Mouse (Mus musculus) kidney, embryonic 15.5 days (tissue): ENCODE data around the gene Cep97. TPM values are rescaled to one million over a fixed set of nuclear protein-coding genes. Genes with fewer than 3 reads are reported as not detected.
"Not testable (repeated sequence)": the region's sequence is repeated elsewhere in the genome, so short reads cannot be mapped to it uniquely, and the experiment has no call there.

Experiments
- ATAC-seq: fragments of 200-750 bp; cut with Nextera tagmentation; replicated peaks from 2 replicates; pipeline ENCODE4 v1.8.0; 2017; ENCODE audit warnings: moderate TSS enrichment; ENCODE audit not compliant: low FRiP score
- H3K27ac ChIP-seq: fragments of 300-500 bp; sonication (generic); 2 replicates; pipeline ENCODE4 v1.5.1; 2015; ENCODE audit warnings: mild to moderate bottlenecking, inconsistent platforms
- H3K27me3 ChIP-seq: fragments of 300-500 bp; sonication (generic); 2 replicates; pipeline ENCODE4 v1.6.1; 2015; ENCODE audit warnings: inconsistent platforms
- H3K36me3 ChIP-seq: fragments of 300-500 bp; sonication (generic); 2 replicates; pipeline ENCODE4 v1.6.1; 2015; ENCODE audit warnings: inconsistent platforms
- H3K4me1 ChIP-seq: fragments of 300-500 bp; sonication (generic); 2 replicates; pipeline ENCODE4 v1.6.1; 2015; ENCODE audit warnings: inconsistent platforms
- H3K4me2 ChIP-seq: fragments of 300-500 bp; sonication (generic); 2 replicates; pipeline ENCODE4 v1.6.1; 2015; ENCODE audit warnings: moderate library complexity, mild to moderate bottlenecking, inconsistent platforms
- H3K4me3 ChIP-seq: fragments of 300-500 bp; sonication (generic); replicated peaks from 2 replicates; pipeline ENCODE4 v1.5.1; 2015; ENCODE audit warnings: mild to moderate bottlenecking, inconsistent platforms
- H3K9ac ChIP-seq: fragments of 300-500 bp; sonication (generic); 2 replicates; pipeline ENCODE4 v1.6.1; 2015; ENCODE audit warnings: mild to moderate bottlenecking, inconsistent platforms
- H3K9me3 ChIP-seq: fragments of 300-500 bp; sonication (generic); replicated peaks from 2 replicates; pipeline ENCODE4 v1.6.1; 2016; ENCODE audit warnings: inconsistent platforms
- WGBS: fragments of 180-500 bp; shearing (Covaris S2); methylation state at CpG from one replicate; pipeline ENCODE4 v1.1.7; 2015; ENCODE audit warnings: mixed read lengths; 5-methylcytosine and 5-hydroxymethylcytosine counted together
- polyA plus RNA-seq: library from polyadenylated mRNA; unstranded; fragments of >200 nt; fragmentation: Nextera tagmentation; extraction: Ambion mirVana; gene quantifications from 2 replicates; pipeline ENCODE4 v1.2.1, GENCODE M21; 2015

The Cep97 gene
- polyA plus RNA-seq, 1 experiment from 2014 or later = 13.7 TPM

DNA sequence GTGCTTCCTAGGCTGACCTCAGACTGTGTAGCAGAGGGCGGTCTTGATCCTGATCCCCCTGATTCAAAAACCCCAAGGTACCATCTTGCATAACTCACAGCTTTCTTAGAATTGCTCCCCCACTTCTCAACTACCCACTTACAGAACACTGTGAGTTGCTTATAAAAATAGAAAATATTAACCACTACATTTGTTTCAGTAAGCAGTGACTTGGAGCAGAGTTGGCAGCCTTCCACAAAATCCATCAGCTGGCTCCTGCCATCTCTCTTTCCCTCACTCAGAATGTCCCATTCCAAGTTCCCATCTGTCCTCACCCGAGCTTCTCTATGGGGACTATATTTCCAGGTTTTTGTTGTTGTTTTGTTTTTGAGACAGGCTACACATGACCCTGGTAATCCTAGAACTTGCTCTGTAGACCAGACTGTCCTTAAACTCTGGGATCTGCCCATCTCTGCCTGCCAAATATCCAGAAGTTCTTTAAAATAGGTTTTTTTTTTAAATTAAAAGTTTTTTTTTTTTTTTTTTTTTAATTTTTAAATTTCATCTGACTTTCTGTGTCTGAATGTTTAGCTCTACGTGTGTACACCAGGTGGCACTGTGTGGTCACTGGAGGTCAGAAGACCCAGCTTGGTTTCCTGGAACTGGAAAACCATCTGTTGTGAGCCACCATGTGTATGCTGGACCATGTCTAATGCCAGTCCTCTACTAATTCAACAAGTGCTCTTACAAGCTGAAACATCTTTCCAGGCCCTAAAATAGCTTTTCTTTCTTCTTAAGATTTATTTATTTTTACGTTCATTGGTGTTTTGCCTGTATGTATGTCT, 29.7 kb upstream of the Cep97 start:
- Histone ChIP-seq H3K4me2 (no peak overlapping the region), H3K36me3 (peaks cover 15% of the 10 kb centered on the region), H3K9me3 (no peaks in the 10 kb centered on the region), H3K4me1 (peaks cover 18% of the 10 kb centered on the region), H3K9ac (no peak overlapping the region), H3K27ac (no peak overlapping the region), H3K27me3 (no peaks in the 10 kb centered on the region), H3K4me3 (no peak overlapping the region)
- WGBS = 65% methylated on average over 4 of the region's 4 CpGs
- ATAC-seq = no peak

DNA sequence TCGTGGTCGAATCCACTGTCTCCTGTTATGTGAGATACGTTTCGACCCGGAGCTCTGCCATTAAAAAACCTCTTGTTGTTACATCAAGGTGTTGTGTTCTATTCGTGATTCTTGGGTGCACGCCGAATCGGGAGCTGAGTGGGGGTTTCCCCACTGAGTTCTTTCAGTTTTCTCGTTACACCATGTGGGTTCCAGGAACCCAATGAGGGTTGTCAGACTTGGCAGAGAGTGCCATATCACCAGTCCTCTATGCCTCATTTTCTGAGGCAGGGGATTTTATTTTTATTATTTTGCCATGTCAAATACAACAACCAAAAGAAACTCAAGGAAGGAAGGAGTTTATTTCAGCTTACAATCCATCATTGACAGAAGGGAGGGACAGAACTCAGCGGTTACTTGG, 28.4 kb upstream of the Cep97 start:
- not testable (repeated sequence) for H3K4me1 ChIP-seq, ATAC-seq, H3K4me3 ChIP-seq, H3K9me3 ChIP-seq, H3K9ac ChIP-seq, H3K27me3 ChIP-seq, H3K4me2 ChIP-seq, H3K36me3 ChIP-seq, H3K27ac ChIP-seq
- WGBS = 85% methylated on average over 6 of the region's 11 CpGs

DNA sequence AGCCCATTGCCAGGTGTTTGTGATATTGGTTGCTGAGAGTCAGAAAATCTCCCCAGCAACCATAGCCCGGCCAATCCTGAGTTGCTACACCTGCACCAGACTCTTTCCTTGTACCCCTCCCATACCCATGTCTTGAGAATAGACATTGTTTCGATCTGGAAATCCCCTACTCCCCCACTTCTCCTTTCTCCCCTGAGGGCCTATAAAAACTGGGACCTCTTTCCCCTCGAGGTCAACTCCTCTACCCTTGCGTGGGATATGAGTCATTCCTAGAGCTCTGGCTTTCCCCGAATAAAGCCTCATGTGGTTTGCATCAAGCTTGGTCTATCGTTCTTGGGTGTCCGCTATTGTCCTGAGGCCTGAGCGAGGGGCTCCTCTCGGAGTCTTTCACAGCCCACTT, 19.5 kb upstream of the Cep97 start:
- H3K36me3 ChIP-seq, H3K4me2 ChIP-seq, H3K9ac ChIP-seq, H3K4me1 ChIP-seq, H3K27ac ChIP-seq, H3K4me3 ChIP-seq, H3K27me3 ChIP-seq, ATAC-seq, H3K9me3 ChIP-seq: not testable (repeated sequence)
- 92% methylated on average over 9 of the region's 9 CpGs for WGBS

DNA sequence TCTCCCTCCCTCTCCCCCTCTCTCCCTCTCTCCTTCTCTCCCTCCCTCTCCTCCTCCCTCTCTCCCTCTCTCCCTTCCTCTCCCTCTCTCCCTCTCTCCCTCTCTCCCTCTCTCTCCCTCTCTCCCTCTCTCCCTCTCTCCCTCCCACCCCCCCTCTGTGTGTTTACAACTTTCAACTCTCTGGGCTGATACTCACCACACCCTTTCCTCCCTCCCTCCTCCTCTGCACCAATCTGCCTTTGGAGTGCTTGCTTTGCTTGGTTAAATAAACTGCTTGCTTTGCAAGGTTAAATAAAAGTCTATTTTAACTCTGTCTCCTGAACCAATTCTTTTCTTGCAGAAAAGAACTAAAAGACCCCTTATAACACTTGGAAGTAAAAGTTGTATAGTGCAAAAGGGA, 18.1 kb upstream of the Cep97 start:
- no peak for ATAC-seq
- H3K9me3 ChIP-seq = no peaks in the 10 kb centered on the region
- no peak overlapping the region for H3K4me2 ChIP-seq
- H3K9ac ChIP-seq = no peak overlapping the region
- no peaks in the 10 kb centered on the region for H3K4me1 ChIP-seq
- H3K27me3 ChIP-seq = no peaks in the 10 kb centered on the region
- H3K36me3 ChIP-seq = no peaks in the 10 kb centered on the region
- H3K4me3 ChIP-seq = no peak overlapping the region
- H3K27ac ChIP-seq = no peak overlapping the region

DNA sequence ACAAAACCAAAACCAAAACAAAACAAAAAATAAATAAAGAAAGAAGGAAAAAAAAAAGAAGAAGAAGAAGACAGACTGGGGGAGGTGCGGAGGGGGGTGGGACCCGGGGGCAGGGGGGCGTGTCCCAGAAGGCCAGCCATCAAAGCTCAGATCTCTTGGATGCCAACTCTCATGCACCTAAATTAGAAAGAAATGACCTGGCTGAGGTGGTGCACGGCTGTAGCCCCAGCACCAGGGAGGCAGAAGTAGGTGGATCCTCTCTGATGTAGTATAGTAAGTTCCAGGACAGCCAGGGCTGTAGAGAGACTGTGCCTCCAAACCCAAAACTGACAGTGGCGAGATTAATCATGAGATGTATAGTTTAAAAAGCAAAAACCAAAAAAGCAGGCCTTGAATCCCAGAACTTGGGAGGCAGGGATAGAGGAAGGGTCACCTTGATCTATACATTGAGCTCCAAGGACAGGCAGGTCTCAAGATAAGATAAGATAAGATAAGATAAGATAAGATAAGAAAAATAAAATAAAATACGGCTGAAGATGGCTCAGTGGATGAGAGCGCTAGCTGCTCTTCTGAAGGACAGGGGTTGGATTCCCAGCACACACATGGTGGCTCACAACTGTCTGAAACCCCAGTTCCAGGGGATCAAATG, 17.1 kb upstream of the Cep97 start:
- no peak overlapping the region for H3K4me3 ChIP-seq
- ATAC-seq = no peak
- no peak overlapping the region for H3K9ac ChIP-seq
- H3K4me1 ChIP-seq = no peaks in the 10 kb centered on the region
- H3K4me2 ChIP-seq = no peak overlapping the region; the same call in 1 of the 2 replicates
- H3K27me3 ChIP-seq = no peaks in the 10 kb centered on the region
- no peaks in the 10 kb centered on the region for H3K9me3 ChIP-seq
- 74% methylated on average over 7 of the region's 7 CpGs for WGBS
- no peak overlapping the region for H3K27ac ChIP-seq
- H3K36me3 ChIP-seq = no peaks in the 10 kb centered on the region

DNA sequence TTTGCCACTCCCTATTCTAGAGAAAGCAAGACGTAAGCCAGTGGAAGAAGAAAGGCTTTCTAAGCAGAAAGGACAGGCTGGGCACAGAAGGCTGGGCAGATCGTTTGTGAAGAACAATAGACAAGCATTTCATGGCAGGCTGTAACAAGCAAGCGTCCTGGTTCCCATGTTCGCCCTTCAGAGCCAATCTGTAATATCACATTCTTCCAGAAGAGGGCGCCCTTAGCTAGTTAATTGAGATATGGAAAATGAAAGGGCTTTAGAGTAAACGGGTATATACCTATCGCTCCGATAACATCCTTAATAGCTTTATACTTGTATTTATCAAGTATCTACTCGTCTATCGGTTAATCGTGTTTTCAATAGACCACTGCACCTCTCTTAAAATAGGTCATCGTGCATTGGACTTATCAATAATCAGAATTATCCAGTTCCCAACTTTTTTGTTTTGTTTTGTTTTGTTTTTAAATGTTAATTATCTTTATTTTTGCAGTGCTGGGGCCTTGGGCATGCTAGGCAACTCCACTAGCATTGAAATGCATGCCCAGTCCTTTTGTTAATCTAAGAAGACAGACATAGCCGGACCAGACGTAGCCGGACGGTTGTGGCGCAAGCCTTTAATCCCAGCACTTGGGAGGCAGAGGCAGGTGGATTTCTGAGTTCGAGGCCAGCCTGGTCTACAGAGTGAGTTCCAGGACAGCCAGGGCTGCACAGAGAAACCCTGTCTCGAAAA, 16.5 kb upstream of the Cep97 start:
- Histone ChIP-seq H3K9me3 (no peaks in the 10 kb centered on the region), H3K27me3 (no peaks in the 10 kb centered on the region), H3K9ac (no peak overlapping the region), H3K4me2 (peak overlapping the region; percentile 17; the same call in 1 of the 2 replicates), H3K36me3 (no peaks in the 10 kb centered on the region), H3K27ac (no peak overlapping the region), H3K4me3 (no peak overlapping the region), H3K4me1 (no peaks in the 10 kb centered on the region)
- peak; percentile 33; the same call in 1 of the 2 replicates for ATAC-seq
- 47% methylated on average over 19 of the region's 19 CpGs for WGBS

DNA sequence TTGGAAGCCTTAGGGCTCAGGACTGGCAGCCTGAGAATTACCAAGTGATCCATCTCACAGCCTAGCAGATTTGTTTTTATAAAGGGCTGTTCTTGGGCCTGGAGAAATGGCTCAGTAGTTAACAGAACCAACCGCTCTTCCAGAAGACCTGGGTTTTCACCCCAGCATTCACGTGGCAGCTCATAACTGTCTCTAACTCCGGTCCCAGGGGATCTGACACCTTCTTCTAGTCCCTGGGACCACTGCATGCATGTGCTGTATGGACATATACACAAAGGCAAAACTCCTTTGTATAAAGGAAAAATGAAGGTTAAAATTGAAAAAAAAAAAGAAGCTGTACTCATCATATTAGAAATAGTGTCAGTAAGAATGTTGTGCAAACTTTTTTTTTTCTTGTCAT, 15.8 kb upstream of the Cep97 start:
- ATAC-seq = no peak

DNA sequence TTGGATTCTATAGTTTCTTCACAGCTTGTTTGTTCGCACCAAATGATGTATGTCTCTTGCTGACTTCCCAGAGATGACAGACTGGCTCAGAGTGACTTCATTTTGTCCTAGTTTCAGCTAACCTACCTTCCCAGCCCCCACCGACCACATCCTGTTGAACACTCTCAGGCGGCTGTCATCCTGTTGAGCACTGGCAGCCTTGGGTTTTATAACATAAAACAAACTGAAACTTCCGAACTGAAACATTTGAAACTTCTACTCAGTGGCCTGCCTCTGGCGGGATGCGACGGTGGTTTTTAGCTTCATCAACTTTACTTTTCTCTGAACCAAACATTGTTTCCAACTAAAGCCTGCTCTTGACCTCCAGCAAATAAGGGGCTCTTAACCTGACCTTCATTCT, 14.3 kb upstream of the Cep97 start:
- Histone ChIP-seq H3K27me3 (no peaks in the 10 kb centered on the region), H3K9ac (no peak overlapping the region), H3K36me3 (no peaks in the 10 kb centered on the region), H3K4me1 (no peaks in the 10 kb centered on the region), H3K9me3 (no peaks in the 10 kb centered on the region), H3K4me2 (no peak overlapping the region), H3K4me3 (no peak overlapping the region), H3K27ac (peak overlapping the region; percentile 45; the same call in 1 of the 2 replicates)
- 41% methylated on average over 7 of the region's 7 CpGs for WGBS
- no peak for ATAC-seq

More for the DNA sequence above, 15.8 kb upstream of the Cep97 start:
- Histone ChIP-seq H3K4me3 (no peak overlapping the region), H3K27me3 (no peaks in the 10 kb centered on the region), H3K4me2 (no peak overlapping the region), H3K36me3 (no peaks in the 10 kb centered on the region), H3K9ac (no peak overlapping the region), H3K9me3 (no peaks in the 10 kb centered on the region), H3K4me1 (no peaks in the 10 kb centered on the region), H3K27ac (no peak overlapping the region)
- 75% methylated on average over 3 of the region's 3 CpGs for WGBS

DNA sequence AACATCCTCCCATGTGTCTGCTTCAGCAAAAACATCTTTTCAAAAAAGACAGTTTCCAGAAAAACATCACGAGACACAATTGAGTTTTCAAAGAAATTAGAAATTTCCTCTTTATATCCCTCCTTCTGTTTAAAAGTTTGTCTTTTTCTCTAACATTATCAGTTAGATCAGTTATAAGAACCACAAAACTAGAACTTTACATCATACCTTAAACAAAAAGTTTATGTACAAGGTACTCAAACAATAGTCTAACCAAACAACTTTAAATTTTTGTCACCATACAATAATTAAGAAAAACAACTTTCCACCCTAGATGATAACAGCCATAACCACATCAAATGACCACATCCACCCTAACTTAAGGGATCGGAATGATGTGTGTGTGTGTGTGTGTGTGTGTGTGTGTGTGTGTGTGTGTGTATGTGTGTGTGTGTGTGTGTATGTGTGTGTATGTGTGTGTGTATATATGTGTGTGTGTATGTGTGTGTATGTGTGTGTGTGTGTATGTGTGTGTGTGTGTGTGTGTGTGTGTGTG, 13.3 kb upstream of the Cep97 start:
- H3K27me3 ChIP-seq, H3K4me3 ChIP-seq, ATAC-seq, H3K27ac ChIP-seq, H3K4me1 ChIP-seq, H3K4me2 ChIP-seq, H3K9ac ChIP-seq, H3K36me3 ChIP-seq, H3K9me3 ChIP-seq: not testable (repeated sequence)
- WGBS = 86% methylated on average over 2 of the region's 2 CpGs

DNA sequence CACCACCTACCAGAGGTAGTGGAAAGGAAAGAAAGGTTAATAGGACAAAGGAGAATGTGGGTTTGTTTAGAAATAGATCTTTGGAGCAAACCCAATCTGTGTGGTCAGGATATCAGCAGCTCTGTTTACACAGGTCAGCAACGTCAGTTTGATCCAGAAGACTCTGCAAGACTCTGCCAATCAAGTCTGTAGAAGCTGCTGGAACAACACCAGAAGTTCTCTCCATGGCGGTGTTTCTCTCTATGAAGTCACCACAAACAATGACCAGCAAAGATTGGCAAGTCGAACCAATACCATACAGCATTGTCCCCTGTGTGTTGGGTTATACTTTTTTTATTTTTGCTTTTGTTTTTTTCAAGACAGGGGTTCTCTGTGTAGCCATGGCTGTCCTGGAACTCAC, 12.6 kb upstream of the Cep97 start:
- no peaks in the 10 kb centered on the region for H3K27me3 ChIP-seq
- H3K9ac ChIP-seq = no peak overlapping the region
- no peaks in the 10 kb centered on the region for H3K9me3 ChIP-seq
- no peak for ATAC-seq
- no peak overlapping the region for H3K27ac ChIP-seq
- H3K4me1 ChIP-seq = no peaks in the 10 kb centered on the region
- H3K4me3 ChIP-seq = no peak overlapping the region
- H3K4me2 ChIP-seq = no peak overlapping the region
- WGBS = 71% methylated on average over 3 of the region's 3 CpGs
- no peaks in the 10 kb centered on the region for H3K36me3 ChIP-seq

DNA sequence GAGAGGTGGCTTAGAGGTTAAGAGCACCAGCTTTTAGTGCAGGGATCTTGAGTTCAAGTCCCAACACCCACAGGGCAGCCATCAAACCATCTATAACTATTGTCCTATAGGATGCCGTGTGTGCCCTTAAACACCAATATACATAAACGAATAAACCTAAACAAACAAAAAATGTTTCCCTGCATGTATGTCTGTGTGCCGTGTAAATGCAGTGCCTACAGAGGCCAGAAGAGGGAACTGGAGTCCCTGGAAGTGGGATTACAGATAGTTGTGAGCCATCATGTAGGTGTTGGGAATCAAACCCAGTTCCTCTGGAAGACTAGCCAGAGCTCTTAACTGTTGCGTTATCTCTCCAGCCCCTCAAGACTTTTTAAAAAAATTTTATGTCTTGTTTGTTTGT, 6.1 kb upstream of the Cep97 start:
- no peak for ATAC-seq
- H3K27me3 ChIP-seq = no peaks in the 10 kb centered on the region
- WGBS = 92% methylated on average over 4 of the region's 4 CpGs
- H3K4me1 ChIP-seq = 0 out of 2 replicates have a peak, but pooled peaks cover 3% of the 10 kb centered on the region
- no peak overlapping the region for H3K27ac ChIP-seq
- no peak overlapping the region for H3K4me3 ChIP-seq
- H3K9me3 ChIP-seq = no peaks in the 10 kb centered on the region
- no peaks in the 10 kb centered on the region for H3K36me3 ChIP-seq
- H3K4me2 ChIP-seq = no peak overlapping the region
- no peak overlapping the region for H3K9ac ChIP-seq

DNA sequence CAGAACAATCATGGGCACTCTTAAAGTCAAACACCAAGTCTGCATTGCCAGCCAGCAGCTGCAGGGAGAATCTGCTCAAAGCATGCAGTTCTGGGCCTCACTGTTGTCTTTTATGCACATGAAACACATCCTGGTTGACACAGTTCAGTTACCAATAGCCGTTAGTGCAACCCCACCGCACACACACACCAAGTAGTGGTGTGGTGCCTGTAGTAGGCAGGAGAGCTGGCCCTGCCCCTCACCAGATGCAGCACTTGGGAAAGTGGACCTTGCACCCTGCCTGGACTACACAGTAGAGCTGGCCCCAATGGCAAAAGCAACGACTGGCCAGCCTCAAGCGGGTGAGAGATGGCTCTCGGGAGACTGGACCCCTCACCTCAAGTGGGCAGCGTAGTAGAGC, 5.0 kb upstream of the Cep97 start:
- Histone ChIP-seq H3K9me3 (no peaks in the 10 kb centered on the region), H3K4me1 (0 out of 2 replicates have a peak, but pooled peaks cover 3% of the 10 kb centered on the region), H3K36me3 (no peaks in the 10 kb centered on the region), H3K4me2 (no peak overlapping the region), H3K4me3 (no peak overlapping the region), H3K27me3 (no peaks in the 10 kb centered on the region), H3K9ac (no peak overlapping the region), H3K27ac (no peak overlapping the region)
- 74% methylated on average over 6 of the region's 6 CpGs for WGBS
- peak; percentile 54 for ATAC-seq
